Mouse (Mus musculus) liver, embryonic 12.5 days (tissue): Measurements from ENCODE around the gene Rhox2a. TPM values are rescaled to one million over a fixed set of nuclear protein-coding genes. Genes with fewer than 3 reads are reported as not detected.
"Not testable (repeated sequence)": the region's sequence is repeated elsewhere in the genome, so short reads cannot be mapped to it uniquely, and the experiment has no call there.

Experiments
- ATAC-seq: fragments of 200-750 bp; cut with Nextera tagmentation; 2 replicates; pipeline ENCODE4 v1.8.0; 2017; ENCODE audit warnings: moderate number of reproducible peaks, mild to moderate bottlenecking, moderate library complexity
- H3K27ac ChIP-seq: fragments of 300-500 bp; sonication (generic); 2 replicates; pipeline ENCODE4 v1.5.1; 2016; ENCODE audit warnings: mild to moderate bottlenecking
- H3K27me3 ChIP-seq: fragments of 300-500 bp; sonication (generic); replicated peaks from 2 replicates; pipeline ENCODE4 v1.6.1; 2016; ENCODE audit warnings: mild to moderate bottlenecking, moderate library complexity
- H3K36me3 ChIP-seq: fragments of 300-500 bp; sonication (generic); 2 replicates; pipeline ENCODE4 v1.6.1; 2016; ENCODE audit warnings: mild to moderate bottlenecking, moderate library complexity
- H3K4me1 ChIP-seq: fragments of 300-500 bp; sonication (generic); 2 replicates; pipeline ENCODE4 v1.6.1; 2016
- H3K4me2 ChIP-seq: fragments of 300-500 bp; sonication (generic); 2 replicates; pipeline ENCODE4 v1.6.1; 2016; ENCODE audit warnings: mild to moderate bottlenecking, moderate library complexity
- H3K4me3 ChIP-seq: fragments of 300-500 bp; sonication (generic); 2 replicates; pipeline ENCODE4 v1.5.1; 2016; ENCODE audit warnings: mild to moderate bottlenecking, moderate library complexity
- H3K9ac ChIP-seq: fragments of 300-500 bp; sonication (generic); 2 replicates; pipeline ENCODE4 v1.6.1; 2016; ENCODE audit warnings: mild to moderate bottlenecking, moderate library complexity
- H3K9me3 ChIP-seq: fragments of 300-500 bp; sonication (generic); replicated peaks from 2 replicates; pipeline ENCODE4 v1.6.1; 2016; ENCODE audit warnings: mild to moderate bottlenecking, moderate library complexity
- WGBS: fragments of 180-500 bp; shearing (Covaris S2); methylation state at CpG from one replicate; pipeline ENCODE4 v1.1.7; 2016; ENCODE audit not compliant: insufficient replicate concordance; 5-methylcytosine and 5-hydroxymethylcytosine counted together
- polyA plus RNA-seq: library from polyadenylated mRNA; unstranded; fragments of >200 nt; fragmentation: Nextera tagmentation; extraction: Ambion mirVana; gene quantifications from 2 replicates; pipeline ENCODE4 v1.2.1, GENCODE M21; 2016

Gene Rhox2a
- polyA plus RNA-seq, result not detected in 2 replicates

DNA sequence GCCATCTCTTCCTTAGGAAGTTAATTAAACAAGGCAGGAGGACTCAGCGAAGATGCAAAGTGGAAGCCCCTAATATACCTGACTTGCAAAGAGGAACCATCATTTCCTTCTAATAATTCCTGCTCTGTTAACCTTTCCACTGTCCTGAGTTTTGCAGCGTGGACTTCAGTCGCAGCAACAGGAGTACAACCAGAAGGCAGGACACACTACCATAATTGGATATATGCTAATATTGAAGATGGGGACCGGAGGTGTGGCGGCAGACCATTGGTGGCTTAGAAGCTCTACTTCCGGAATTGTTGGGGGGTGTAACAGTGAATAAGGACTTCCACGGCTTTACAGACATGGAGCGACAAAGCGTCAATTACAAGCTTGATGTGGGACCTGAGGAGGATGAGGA, at the start of gene Rhox2a:
Gene Rhox2a (plus strand): TSS at position 301 of the 400 bp plus-strand sequence.
- H3K9ac ChIP-seq, ATAC-seq, H3K4me1 ChIP-seq, H3K4me3 ChIP-seq, H3K27ac ChIP-seq, H3K9me3 ChIP-seq, H3K4me2 ChIP-seq, H3K27me3 ChIP-seq, H3K36me3 ChIP-seq: not testable (repeated sequence)
- WGBS, result 76% methylated on average over 2 of the region's 9 CpGs

DNA sequence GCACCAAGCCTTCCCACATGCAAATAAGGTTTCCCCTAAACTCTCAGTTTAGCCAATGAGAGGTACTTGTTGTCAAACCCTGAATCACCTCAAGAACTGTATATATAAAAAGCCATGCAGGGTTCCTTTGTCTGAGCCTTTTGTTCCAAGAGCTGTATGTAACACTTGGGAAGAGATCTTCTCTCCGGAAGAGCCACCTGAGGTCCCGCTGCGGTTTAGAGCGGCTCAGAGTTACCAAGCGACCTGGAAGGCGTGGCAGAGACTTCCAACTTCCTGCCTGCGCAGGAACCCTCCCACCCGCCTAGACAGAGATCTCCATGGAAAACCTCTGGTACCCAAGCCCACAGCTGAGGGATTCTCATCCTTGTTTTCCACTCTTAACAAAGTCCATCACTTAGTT, 46.1 kb upstream of the Rhox2a start:
- Histone ChIP-seq H3K9ac (no peak overlapping the region), H3K4me2 (no peak overlapping the region), H3K4me3 (no peak overlapping the region), H3K9me3 (no peaks in the 10 kb centered on the region), H3K27ac (no peak overlapping the region), H3K4me1 (no peaks in the 10 kb centered on the region), H3K36me3 (no peaks in the 10 kb centered on the region), H3K27me3 (no peaks in the 10 kb centered on the region)
- ATAC-seq, result no peak
- 29% methylated on average over 8 of the region's 8 CpGs for WGBS

DNA sequence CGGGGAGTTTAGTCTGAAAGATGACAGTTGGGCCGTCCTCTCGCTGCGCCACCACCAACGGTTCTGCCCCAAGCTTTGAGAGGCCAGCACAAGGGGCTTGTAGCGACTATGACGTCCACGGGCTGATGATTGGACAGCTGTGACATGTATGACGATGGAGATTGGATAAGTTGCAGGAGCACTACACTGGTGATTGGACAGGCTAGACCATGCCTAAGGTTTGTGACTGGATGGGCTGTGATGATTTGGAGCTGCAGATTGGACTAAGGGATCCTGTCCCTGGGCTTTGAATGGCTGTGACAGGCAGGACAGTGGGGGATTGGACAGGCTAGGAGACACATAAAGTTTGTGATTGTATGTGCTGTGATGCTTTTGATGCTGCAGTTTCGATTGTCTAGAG, 33.8 kb upstream of the Rhox2a start, which contains the start of gene Gm9:
Gene Gm9 (minus strand): TSS at position 101 of the 400 bp plus-strand sequence.
- WGBS, result 66% methylated on average over 10 of the region's 10 CpGs
- H3K27me3 ChIP-seq, result no peaks in the 10 kb centered on the region
- H3K9ac ChIP-seq, result no peak within 1 kb of the TSS
- no peak within 1 kb of the TSS for H3K4me2 ChIP-seq
- no peak within 1 kb of the TSS for H3K4me3 ChIP-seq
- no peaks in the 10 kb centered on the region for H3K9me3 ChIP-seq
- no peaks in the 10 kb centered on the region for H3K36me3 ChIP-seq
- H3K27ac ChIP-seq, result no peak within 1 kb of the TSS
- no peak for ATAC-seq
- H3K4me1 ChIP-seq, result no peaks in the 10 kb centered on the region

DNA sequence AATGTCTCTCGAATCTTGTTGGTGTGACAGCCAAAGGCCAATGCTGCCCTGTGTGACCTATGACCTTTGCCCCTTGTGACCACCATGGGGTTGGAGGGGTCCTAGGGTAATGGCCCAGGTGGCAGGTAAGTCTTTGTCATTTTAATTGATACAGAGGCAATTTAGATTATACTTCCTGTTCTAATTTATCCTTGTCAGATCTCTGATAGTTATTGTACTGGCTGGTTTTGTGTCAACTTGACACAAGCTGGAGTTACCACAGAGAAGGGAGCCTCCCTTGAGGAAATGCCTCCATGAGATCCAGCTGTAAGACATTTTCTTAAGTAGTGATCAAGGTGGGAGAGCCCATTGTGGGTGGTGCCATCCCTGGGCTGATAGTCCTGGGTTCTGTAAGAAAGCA, 22.6 kb upstream of the Rhox2a start, which contains the start of gene Rhox1:
Gene Rhox1 (minus strand): TSS at position 101 of the 400 bp plus-strand sequence.
- not testable (repeated sequence) for H3K27ac ChIP-seq, H3K36me3 ChIP-seq, H3K9me3 ChIP-seq, H3K9ac ChIP-seq, H3K4me3 ChIP-seq, H3K27me3 ChIP-seq, H3K4me1 ChIP-seq, ATAC-seq, H3K4me2 ChIP-seq
- 52% methylated on average over 1 of the region's 1 CpGs for WGBS

DNA sequence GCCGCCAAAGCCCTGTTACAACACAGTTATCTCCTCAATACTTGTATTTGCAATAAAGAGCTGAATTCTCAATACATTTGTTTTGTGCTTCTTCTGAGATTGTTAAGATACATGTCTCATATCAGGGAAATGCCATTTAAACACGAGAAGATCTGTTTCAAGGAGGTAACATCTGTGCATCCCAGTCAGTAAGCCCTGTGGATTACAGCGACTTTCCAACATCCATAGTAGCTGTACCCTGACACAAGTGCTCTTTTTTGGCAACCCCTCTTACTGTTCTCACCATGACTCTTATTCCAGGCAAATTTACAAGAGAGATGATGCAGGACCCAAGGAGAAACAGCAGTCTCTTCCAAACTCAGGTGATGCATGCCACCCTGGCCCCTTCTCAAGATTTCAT, 4.8 kb downstream of the Rhox2a start, which contains the start of gene Rhox3a:
Gene Rhox3a (plus strand): TSS at position 301 of the 400 bp plus-strand sequence.
- WGBS, result 71% methylated on average over 1 of the region's 3 CpGs
- H3K27ac ChIP-seq, H3K4me1 ChIP-seq, H3K27me3 ChIP-seq, H3K4me2 ChIP-seq, H3K9ac ChIP-seq, H3K4me3 ChIP-seq, ATAC-seq, H3K9me3 ChIP-seq, H3K36me3 ChIP-seq: not testable (repeated sequence)

DNA sequence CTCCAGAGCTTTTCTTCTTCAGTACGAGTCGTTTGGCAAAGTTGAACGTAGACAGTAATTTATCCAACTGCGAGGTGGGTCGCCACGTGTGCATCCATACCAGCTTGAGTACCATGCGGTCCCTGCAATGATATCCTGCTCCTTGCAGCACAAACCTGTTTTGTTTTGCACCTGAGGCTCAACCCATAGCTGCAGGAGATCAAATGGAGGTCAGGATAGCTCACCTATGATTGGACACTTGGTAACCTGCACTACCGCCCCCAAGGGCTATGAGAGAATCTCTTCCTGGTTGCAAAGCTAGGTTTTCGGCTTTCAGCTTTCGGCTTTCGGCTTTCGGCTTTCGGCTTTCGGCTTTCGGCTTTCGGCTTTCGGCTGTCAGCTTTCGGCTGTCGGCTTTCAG, 20.3 kb downstream of the Rhox2a start, which contains the start of gene Rhox4a:
Gene Rhox4a (plus strand): TSS at position 301 of the 400 bp plus-strand sequence.
- not testable (repeated sequence) for H3K27ac ChIP-seq, ATAC-seq, H3K4me3 ChIP-seq, H3K9ac ChIP-seq, H3K36me3 ChIP-seq, H3K4me1 ChIP-seq, H3K4me2 ChIP-seq, H3K9me3 ChIP-seq, H3K27me3 ChIP-seq
- 87% methylated on average over 11 of the region's 19 CpGs for WGBS

Other genes starting within 250 kb of the Rhox2a start
- gene Sowahd, start 196.1 kb upstream of the Rhox2a start, polyA plus RNA-seq, result 0.11 and 0.25 TPM in 2 replicates
- 526 and 538 TPM in 2 replicates for gene Rpl39, start 159.6 kb upstream of the Rhox2a start, polyA plus RNA-seq
- gene Upf3b, start 134.7 kb upstream of the Rhox2a start, polyA plus RNA-seq, result 14.2 and 15.6 TPM in 2 replicates
- 10.6 and 11.5 TPM in 2 replicates for gene Nkap, start 118.2 kb upstream of the Rhox2a start, polyA plus RNA-seq
- gene Akap14, start 76.1 kb upstream of the Rhox2a start, polyA plus RNA-seq, result 0.11 TPM in 1 of 2 replicates, not detected in the other
- gene Ndufa1, start 53.8 kb upstream of the Rhox2a start, polyA plus RNA-seq, result 235 and 236 TPM in 2 replicates
- 4.3 and 4.4 TPM in 2 replicates for gene Rnf113a1, start 53.7 kb upstream of the Rhox2a start, polyA plus RNA-seq
- not detected in 2 replicates for gene Gm9, start 33.9 kb upstream of the Rhox2a start, polyA plus RNA-seq
- gene Rhox1, start 22.7 kb upstream of the Rhox2a start, polyA plus RNA-seq, result not detected in 2 replicates
- gene Rhox3a, start 4.9 kb downstream of the Rhox2a start, polyA plus RNA-seq, result not detected in 2 replicates
- not detected in 2 replicates for gene Rhox4a, start 20.4 kb downstream of the Rhox2a start, polyA plus RNA-seq
- gene Rhox3a2, start 135.1 kb downstream of the Rhox2a start, polyA plus RNA-seq, result not detected in 2 replicates
- not detected in 2 replicates for gene Rhox4a2, start 145.9 kb downstream of the Rhox2a start, polyA plus RNA-seq
- not detected in 2 replicates for gene Rhox2b, start 167.1 kb downstream of the Rhox2a start, polyA plus RNA-seq
- not detected in 2 replicates for gene Rhox4b, start 187.5 kb downstream of the Rhox2a start, polyA plus RNA-seq
- not detected in 2 replicates for gene Rhox2c, start 208.7 kb downstream of the Rhox2a start, polyA plus RNA-seq
- gene Rhox3c, start 213.6 kb downstream of the Rhox2a start, polyA plus RNA-seq, result not detected in 2 replicates
- not detected in 2 replicates for gene Rhox4c, start 235.4 kb downstream of the Rhox2a start, polyA plus RNA-seq
- gene Rhox2d, start 248.5 kb downstream of the Rhox2a start, polyA plus RNA-seq, result not detected in 2 replicates